Mouse (Mus musculus): ENCODE results near the gene Mthfd1.
A peak's percentile ranks its signal among the peaks of the same experiment; 100 is the strongest.
"Not testable (repeated sequence)": the region's sequence is repeated elsewhere in the genome, so short reads cannot be mapped to it uniquely, and the experiment has no call there.

Gene Mthfd1

GRCm38 (mm10) chr12:76254725-76255498, at the start of gene Mthfd1:
TSS of gene Mthfd1 (plus strand) at chr12:76255298.
- DNase-seq (ENCODE audit: low spot score in 2 of 2) = peak; percentile 88 to 93

- DNase-seq (ENCODE audit: low spot score in 2 of 2) = no peak
Observed at GRCm38 (mm10) chr12:76209429-76209974, 45.6 kb upstream of the Mthfd1 start.

GRCm38 (mm10) chr12:76215121-76215520, 40.0 kb upstream of the Mthfd1 start:
- no peak for DNase-seq (ENCODE audit: low spot score in 2 of 2)

- DNase-seq (ENCODE audit: low spot score in 2 of 2) = no peak
Observed at GRCm38 (mm10) chr12:76216716-76217115, 38.4 kb upstream of the Mthfd1 start.

- not testable (repeated sequence) for DNase-seq (ENCODE audit: low spot score in 2 of 2)
Observed at GRCm38 (mm10) chr12:76222104-76222503, 33.0 kb upstream of the Mthfd1 start.

GRCm38 (mm10) chr12:76230644-76231043, 24.5 kb upstream of the Mthfd1 start:
- DNase-seq (ENCODE audit: low spot score in 2 of 2) = no peak

GRCm38 (mm10) chr12:76235253-76235652, 19.8 kb upstream of the Mthfd1 start:
- no peak for DNase-seq (ENCODE audit: low spot score in 2 of 2)

GRCm38 (mm10) chr12:76239145-76239838, 15.8 kb upstream of the Mthfd1 start:
- DNase-seq (ENCODE audit: low spot score in 2 of 2) = no peak

GRCm38 (mm10) chr12:76239839-76240571, 15.1 kb upstream of the Mthfd1 start:
- no peak for DNase-seq (ENCODE audit: low spot score in 2 of 2)

GRCm38 (mm10) chr12:76240670-76241069, 14.4 kb upstream of the Mthfd1 start:
- DNase-seq (ENCODE audit: low spot score in 2 of 2) = no peak

- no peak for DNase-seq (ENCODE audit: low spot score in 2 of 2)
Observed at GRCm38 (mm10) chr12:76241084-76241483, 14.0 kb upstream of the Mthfd1 start.

GRCm38 (mm10) chr12:76241833-76242232, 13.3 kb upstream of the Mthfd1 start:
- no peak for DNase-seq (ENCODE audit: low spot score in 2 of 2)

GRCm38 (mm10) chr12:76244981-76245380, 10.1 kb upstream of the Mthfd1 start:
- no peak for DNase-seq (ENCODE audit: low spot score in 2 of 2)

GRCm38 (mm10) chr12:76246646-76247045, 8.5 kb upstream of the Mthfd1 start, which contains the start of gene Tex21:
TSS of gene Tex21 (minus strand) at chr12:76246746.
- DNase-seq (ENCODE audit: low spot score in 2 of 2) = no peak

GRCm38 (mm10) chr12:76253090-76253489, 2.0 kb upstream of the Mthfd1 start:
- DNase-seq (ENCODE audit: low spot score in 2 of 2) = no peak

GRCm38 (mm10) chr12:76253591-76253990, 1.5 kb upstream of the Mthfd1 start:
- DNase-seq (ENCODE audit: low spot score in 2 of 2) = no peak

- DNase-seq (ENCODE audit: low spot score in 2 of 2) = no peak
Observed at GRCm38 (mm10) chr12:76253991-76254390, 1.1 kb upstream of the Mthfd1 start.

- peak in 1 of 2 experiments; percentile 5 for DNase-seq (ENCODE audit: low spot score in 2 of 2)
Observed at GRCm38 (mm10) chr12:76255499-76255875, 389 bp downstream of the Mthfd1 start.

GRCm38 (mm10) chr12:76256114-76256843, 1.2 kb downstream of the Mthfd1 start:
- peak in 1 of 2 experiments; percentile 10 for DNase-seq (ENCODE audit: low spot score in 2 of 2)

- DNase-seq (ENCODE audit: low spot score in 2 of 2) = no peak
Observed at GRCm38 (mm10) chr12:76260673-76261072, 5.6 kb downstream of the Mthfd1 start.

- no peak for DNase-seq (ENCODE audit: low spot score in 2 of 2)
Observed at GRCm38 (mm10) chr12:76261556-76261955, 6.5 kb downstream of the Mthfd1 start.

Measured in natural killer cell, adult 2 months (primary cell).